Mouse (Mus musculus): ENCODE measurements around the gene Rbm19.
"Not testable (repeated sequence)": the region's sequence is repeated elsewhere in the genome, so short reads cannot be mapped to it uniquely, and the experiment has no call there.

Gene Rbm19

DNA sequence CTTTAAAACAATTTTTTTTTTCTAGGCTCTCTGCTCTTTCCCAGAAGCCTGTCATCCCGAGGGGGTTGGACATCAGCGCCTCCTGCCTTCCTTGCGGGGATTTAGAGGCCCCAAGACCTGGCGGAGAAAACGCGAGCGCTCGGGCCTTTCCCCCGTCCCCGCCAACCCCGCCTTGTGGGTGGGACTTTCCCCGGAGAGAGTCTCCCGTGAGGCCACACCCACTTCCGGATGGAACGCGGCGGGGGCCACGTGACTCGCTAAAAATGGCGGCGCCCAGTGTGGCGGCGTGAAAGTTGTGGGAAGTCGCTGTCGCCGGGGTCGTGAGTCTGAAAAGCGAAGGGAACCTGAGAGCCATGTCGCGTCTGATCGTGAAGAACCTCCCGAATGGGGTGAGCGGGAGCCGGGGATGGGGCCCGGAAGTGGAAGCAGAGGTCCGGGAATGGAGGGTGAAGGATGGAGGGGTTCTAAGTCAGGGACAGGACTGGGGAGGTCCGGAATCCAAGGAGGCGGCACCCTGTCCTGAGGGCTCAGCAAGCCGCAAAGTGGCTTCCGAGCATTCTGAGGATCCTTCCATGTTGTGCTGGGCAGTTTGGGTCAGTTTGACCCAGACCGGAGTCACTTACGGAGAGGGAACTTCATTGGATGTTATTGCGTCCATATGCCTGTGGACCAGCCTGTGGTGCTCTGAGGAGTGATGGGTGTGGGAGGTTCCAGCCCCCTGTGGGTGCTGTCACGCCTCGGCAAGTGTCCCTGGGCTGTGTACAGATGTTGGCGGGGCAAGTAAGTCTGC is at the start of gene Rbm19:
TSS of gene Rbm19 (plus strand) at position 205 of the 790 bp plus-strand sequence.
- peak; percentile 62 to 92 for DNase-seq (ENCODE audit: low spot score in 2 of 2)

DNA sequence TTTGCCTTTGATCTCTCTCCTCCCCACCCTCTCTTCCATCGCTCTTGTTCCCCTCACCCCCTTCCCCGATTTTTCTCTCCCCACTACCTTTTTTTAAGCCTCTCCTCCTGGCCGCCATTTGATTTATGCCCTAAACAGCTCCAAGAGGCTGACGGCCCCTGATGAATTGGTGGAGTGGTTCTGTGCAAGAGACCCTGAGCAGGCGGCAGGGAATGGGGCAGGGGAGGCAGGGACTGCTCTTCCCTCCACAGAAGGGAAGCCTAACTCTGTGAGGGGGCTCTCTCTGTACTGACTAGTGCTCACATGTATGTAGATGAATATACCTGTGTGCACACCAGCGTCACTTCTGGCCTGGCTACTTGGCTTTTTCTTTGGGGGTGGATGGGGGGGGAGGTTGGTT is 49.0 kb upstream of the Rbm19 start:
- DNase-seq (ENCODE audit: low spot score in 2 of 2), result no peak

- DNase-seq (ENCODE audit: low spot score in 2 of 2), result peak in 1 of 2 experiments; percentile 3
Observed at GRCm38 (mm10) chr5:120074101-120074500, 42.2 kb upstream of the Rbm19 start.

DNA sequence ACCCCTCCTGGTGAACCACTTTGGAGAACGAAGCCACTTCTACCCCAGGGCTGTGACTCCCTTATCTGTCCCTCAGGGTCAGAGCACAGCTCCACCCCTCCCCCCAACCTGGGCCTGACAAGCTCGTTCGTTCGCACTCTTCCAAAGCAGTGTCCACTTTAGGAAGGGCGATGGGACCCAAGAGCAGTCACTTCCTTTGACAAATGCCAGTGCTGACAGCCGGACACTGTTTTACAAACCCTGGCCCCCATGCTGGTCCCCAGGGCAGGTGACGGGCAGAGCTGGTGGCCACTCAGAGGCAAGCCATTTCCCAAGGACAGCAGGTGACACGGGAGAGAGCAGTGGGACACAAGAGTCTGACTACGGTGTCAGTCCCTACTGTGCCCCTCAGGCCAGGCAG is 36.2 kb upstream of the Rbm19 start:
- no peak for DNase-seq (ENCODE audit: low spot score in 2 of 2)

- no peak for DNase-seq (ENCODE audit: low spot score in 2 of 2)
Observed at GRCm38 (mm10) chr5:120080468-120080867, 35.8 kb upstream of the Rbm19 start.

DNA sequence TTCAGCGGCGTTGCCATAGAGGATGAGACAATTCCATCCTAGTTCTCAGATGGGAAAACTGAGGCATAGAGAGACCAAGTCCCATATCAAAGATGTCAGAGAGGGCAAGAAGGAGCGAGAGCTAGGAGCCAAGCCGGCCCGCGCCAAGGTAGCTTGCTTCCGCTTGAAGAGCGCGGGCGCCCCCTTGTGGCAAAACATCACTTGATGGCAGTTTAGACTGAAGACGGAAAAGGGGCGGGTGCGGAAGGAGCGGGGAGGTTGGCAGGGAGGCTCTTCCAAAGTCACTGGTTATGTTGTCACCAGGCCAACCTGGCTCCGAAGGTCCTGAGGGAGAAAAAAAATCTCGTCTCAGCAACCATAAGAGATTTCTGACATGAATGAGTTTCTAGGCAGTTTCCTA is 27.7 kb upstream of the Rbm19 start:
- peak; percentile 36 to 79 for DNase-seq (ENCODE audit: low spot score in 2 of 2)

- DNase-seq (ENCODE audit: low spot score in 2 of 2), result no peak
Observed at GRCm38 (mm10) chr5:120094602-120095001, 21.7 kb upstream of the Rbm19 start.

DNA sequence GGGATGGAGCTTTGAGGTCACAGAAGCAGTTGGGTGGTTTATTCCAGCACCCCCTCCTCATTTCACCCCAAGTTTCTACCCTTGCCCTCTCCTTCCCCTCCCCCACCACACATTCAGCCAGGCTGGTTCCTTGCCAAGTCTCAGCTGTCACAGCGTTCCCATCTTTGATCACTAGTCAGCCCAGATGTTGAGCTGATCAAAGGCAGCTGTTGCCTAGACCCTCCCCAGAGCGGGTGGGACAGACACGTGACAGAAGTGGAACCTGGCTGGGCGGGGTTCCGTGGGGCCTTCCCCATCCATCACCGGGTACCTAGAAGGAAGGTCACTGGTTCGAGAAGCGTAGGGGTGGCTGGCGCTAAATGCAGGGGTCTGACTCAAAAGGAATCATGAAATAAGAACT is 19.2 kb upstream of the Rbm19 start:
- no peak for DNase-seq (ENCODE audit: low spot score in 2 of 2)

DNA sequence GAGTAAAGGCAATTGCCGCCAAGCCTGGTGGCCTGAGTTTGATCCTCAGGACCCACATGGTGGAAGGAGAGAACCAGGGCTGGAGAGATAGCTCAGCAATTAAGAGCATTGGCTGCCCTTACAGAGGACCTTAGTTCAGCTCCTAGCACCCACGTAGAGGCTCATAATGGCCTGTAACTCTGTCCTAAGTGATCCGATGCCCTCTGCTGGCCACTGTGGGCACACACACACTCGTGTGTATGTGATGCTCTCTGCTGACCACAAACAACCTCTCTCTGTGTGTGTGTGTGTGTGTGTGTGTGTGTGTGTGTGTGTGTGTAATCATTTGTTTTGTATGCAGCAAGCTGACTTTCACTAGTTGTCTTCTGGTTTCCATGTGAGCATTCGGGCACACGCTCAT is 15.5 kb upstream of the Rbm19 start:
- DNase-seq (ENCODE audit: low spot score in 2 of 2), result no peak

DNA sequence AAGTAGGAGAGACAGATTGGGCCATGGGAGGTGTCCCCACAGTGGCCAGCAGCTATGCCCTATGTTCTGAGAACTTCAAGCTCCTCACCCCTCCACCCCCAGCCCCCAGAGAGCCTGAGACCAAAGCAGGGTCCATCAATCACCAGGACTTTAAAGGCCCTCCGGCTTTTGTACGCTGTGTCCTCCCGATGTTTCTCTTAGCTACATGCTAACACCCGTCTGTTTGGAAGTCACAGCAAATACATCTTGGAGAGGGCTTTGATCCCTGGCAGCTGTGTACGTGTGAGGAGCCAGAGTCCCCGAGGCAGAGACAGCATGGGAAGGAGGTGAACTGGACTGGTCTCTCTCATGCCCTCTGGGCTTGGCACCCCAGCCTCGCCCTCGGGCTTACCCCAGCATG is 14.2 kb upstream of the Rbm19 start:
- no peak for DNase-seq (ENCODE audit: low spot score in 2 of 2)

- peak in 1 of 2 experiments; percentile 43 for DNase-seq (ENCODE audit: low spot score in 2 of 2)
Observed at GRCm38 (mm10) chr5:120102732-120103131, 13.5 kb upstream of the Rbm19 start.

GRCm38 (mm10) chr5:120103458-120103857 is 12.8 kb upstream of the Rbm19 start:
- no peak for DNase-seq (ENCODE audit: low spot score in 2 of 2)

GRCm38 (mm10) chr5:120106424-120107073 is 9.7 kb upstream of the Rbm19 start:
- peak in 1 of 2 experiments; percentile 16 for DNase-seq (ENCODE audit: low spot score in 2 of 2)

DNA sequence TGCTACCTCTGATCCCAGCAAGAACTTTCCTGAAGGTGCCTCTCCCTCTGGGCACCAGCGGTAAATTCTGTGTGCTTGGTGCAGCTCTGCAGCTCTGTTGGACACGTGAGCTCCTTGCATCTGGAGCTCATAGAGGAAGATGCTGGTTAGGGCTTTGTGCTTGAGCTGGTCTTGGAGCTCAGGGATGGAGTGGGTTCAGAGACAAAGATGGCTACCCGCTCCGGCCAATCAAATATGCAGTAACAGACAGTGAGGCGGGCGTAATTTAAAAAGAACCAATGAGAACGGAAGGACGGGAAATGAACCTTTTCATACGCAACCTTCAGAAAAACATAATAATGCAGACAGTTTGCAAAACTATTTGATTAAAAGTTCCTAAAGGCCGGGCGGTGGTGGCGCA is 1.9 kb upstream of the Rbm19 start:
- no peak for DNase-seq (ENCODE audit: low spot score in 2 of 2)

GRCm38 (mm10) chr5:120117161-120117560 is 896 bp downstream of the Rbm19 start:
- not testable (repeated sequence) for DNase-seq (ENCODE audit: low spot score in 2 of 2)

DNA sequence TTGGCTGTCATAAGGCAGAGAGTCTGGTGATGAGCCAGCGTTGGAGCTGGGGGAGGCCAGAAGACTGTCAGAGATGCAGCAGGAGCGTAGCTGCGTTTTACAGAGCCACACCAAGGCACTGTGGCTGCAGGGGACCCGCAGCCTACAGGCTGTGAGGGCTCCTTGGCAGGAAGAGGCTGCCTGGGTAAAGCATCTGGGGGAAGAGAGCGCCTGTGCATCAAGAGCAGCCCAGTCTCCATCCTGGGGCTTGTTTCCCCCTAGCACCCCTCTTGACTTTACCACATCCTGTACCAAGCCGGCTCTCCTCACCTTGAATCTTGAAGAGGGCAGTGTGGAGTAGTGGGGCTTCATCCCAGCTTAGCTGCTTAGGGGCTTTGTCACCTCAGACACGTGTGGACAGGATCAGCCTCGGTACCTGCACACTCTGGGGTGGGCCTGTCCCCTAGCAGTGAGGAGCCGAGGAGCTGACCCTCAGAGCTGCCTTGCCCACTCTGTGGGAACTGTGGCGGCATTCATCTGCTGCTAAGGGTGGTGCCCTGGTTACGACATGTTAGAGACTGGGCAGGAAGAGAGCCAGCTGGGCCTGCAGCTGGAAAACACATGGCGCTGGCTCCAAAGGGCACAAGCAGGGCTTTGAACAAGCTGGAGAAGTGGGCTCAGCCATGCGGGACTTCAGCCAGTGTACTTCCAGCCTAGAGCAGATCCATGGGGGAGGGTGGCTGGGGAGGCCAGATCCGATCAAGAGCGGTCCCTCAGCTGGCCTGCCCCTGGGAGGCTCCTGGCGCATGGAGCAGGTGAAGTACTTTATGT is 8.8 kb downstream of the Rbm19 start:
- DNase-seq (ENCODE audit: low spot score in 2 of 2), result no peak

- DNase-seq (ENCODE audit: low spot score in 2 of 2), result no peak
Observed at GRCm38 (mm10) chr5:120127641-120128040, 11.4 kb downstream of the Rbm19 start.

DNA sequence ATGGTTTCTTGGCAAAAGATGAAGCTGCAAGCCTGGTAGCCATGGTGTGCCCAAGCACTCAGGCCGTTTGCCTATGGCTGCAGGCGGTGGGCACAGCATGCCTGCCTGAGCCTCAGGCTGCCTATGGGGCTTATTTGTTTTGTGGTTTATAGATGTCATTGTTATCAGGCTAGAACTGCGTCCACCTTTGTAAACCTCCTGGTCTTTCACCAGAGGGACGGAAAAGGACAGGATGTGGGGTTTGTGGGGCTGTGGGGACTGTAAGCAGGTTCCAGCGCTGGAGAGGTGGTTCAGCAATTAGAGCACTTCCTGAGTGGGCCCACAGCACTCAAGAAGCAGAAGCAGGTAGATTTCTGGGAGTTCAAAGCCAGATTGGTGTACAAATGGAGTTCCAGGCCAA is 12.2 kb downstream of the Rbm19 start:
- DNase-seq (ENCODE audit: low spot score in 2 of 2), result no peak

- no peak for DNase-seq (ENCODE audit: low spot score in 2 of 2)
Observed at GRCm38 (mm10) chr5:120129070-120129469, 12.8 kb downstream of the Rbm19 start.

DNA sequence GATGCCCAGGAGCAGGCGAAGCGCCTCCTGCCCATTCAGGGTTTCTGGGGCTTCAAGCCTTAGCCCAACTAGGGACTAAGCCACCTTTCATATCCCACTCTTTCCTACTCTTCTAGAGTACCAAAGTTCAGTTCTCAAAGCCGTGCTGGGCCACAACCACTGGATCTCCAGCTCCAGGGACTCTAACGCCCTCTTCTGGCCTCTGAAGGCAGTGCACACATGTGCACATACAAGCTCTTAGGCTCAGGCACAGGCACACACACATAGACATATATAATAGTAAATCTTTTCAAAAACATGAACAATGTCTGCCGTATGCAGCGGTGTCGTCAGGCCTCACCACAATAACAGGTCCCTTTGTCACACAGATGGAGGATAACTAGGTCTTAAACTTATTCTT is 13.5 kb downstream of the Rbm19 start:
- DNase-seq (ENCODE audit: low spot score in 2 of 2), result no peak

GRCm38 (mm10) chr5:120130163-120130562 is 13.9 kb downstream of the Rbm19 start:
- no peak for DNase-seq (ENCODE audit: low spot score in 2 of 2)

DNA sequence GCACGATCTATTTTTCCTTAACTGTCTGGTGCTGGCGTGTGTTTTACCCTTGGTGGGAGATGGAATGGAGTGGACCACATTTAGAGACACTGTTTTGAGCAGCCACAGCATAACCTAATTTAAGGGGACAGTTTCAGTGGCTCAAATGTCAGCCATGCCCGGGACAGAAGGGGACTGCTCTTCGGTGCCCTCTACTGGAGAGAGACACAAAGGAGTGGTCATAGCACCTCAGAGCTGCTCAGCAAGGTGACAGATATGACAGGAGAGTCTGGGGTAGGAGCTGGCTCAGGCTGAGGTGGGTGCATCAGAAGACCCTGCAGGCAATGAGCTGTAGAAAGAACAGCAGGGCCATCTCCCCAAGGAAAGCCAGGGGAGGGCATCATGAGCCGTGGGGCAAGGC is 15.3 kb downstream of the Rbm19 start:
- DNase-seq (ENCODE audit: low spot score in 2 of 2), result no peak

All from left cerebral cortex, adult 9 months (tissue).